Mouse (Mus musculus): ENCODE measurements around the gene Cldn10. TPM values are rescaled to one million over a fixed set of nuclear protein-coding genes. Genes with fewer than 3 reads are reported as not detected.

Gene Cldn10
- polyA plus RNA-seq, 1 experiment from 2014 or later = 0.70 TPM

- H3K9me3 ChIP-seq = no peaks in the 10 kb centered on the region
- WGBS = 26% methylated on average over 4 of the region's 4 CpGs
- no peaks in the 10 kb centered on the region for H3K36me3 ChIP-seq
- no peak overlapping the region for H3K4me3 ChIP-seq
- 0 out of 2 replicates have a peak, but pooled peaks cover 17% of the 10 kb centered on the region for H3K27me3 ChIP-seq (ENCODE audit: insufficient read depth, poor library complexity, severe bottlenecking)
- H3K4me1 ChIP-seq = no peaks in the 10 kb centered on the region
- H3K27ac ChIP-seq = no peak overlapping the region
- no peak for DNase-seq (ENCODE audit: low spot score)
Observed at GRCm38 (mm10) chr14:118816503-118816902, 28.8 kb downstream of the Cldn10 start.

GRCm38 (mm10) chr14:118820111-118820510, 32.4 kb downstream of the Cldn10 start:
- Histone ChIP-seq H3K4me1 (no peaks in the 10 kb centered on the region), H3K9me3 (no peaks in the 10 kb centered on the region), H3K36me3 (no peaks in the 10 kb centered on the region), H3K27ac (no peak overlapping the region), H3K4me3 (no peak overlapping the region), H3K27me3 (ENCODE audit: insufficient read depth, poor library complexity, severe bottlenecking) (0 out of 2 replicates have a peak, but pooled peaks cover 5% of the 10 kb centered on the region)
- 14% methylated on average over 8 of the region's 8 CpGs for WGBS
- no peak for DNase-seq (ENCODE audit: low spot score)

- no peaks in the 10 kb centered on the region for H3K9me3 ChIP-seq
- WGBS = 91% methylated on average over 4 of the region's 4 CpGs
- H3K4me3 ChIP-seq = no peak overlapping the region
- H3K27me3 ChIP-seq (ENCODE audit: insufficient read depth, poor library complexity, severe bottlenecking) = no peaks in the 10 kb centered on the region
- H3K4me1 ChIP-seq = no peaks in the 10 kb centered on the region
- H3K36me3 ChIP-seq = no peaks in the 10 kb centered on the region
- DNase-seq (ENCODE audit: low spot score) = no peak
- no peak overlapping the region for H3K27ac ChIP-seq
Observed at GRCm38 (mm10) chr14:118822816-118823215, 35.1 kb downstream of the Cldn10 start.

DNA sequence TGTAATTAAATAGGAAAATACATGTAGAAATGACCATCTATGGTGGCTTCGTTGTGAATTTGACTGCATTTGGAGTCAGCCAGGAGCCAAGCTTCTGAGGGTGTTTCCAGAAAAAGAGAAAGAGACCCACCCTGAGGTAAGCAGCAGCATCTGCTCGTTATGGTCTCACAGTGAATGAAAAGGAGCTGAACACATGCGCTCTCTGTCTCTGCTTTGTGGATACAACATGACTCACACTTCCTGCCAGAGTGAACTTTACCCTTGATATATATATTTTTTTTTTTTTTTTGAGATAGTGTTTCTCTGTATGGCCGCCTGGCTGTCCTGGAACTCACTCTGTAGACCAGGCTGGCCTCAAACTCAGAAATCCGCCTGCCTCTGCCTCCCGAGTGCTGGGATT, 35.6 kb downstream of the Cldn10 start:
- H3K27ac ChIP-seq = no peak overlapping the region
- H3K9me3 ChIP-seq = no peaks in the 10 kb centered on the region
- H3K36me3 ChIP-seq = no peaks in the 10 kb centered on the region
- no peaks in the 10 kb centered on the region for H3K27me3 ChIP-seq (ENCODE audit: insufficient read depth, poor library complexity, severe bottlenecking)
- H3K4me1 ChIP-seq = no peaks in the 10 kb centered on the region
- 74% methylated on average over 6 of the region's 6 CpGs for WGBS
- H3K4me3 ChIP-seq = no peak overlapping the region
- no peak for DNase-seq (ENCODE audit: low spot score)

DNA sequence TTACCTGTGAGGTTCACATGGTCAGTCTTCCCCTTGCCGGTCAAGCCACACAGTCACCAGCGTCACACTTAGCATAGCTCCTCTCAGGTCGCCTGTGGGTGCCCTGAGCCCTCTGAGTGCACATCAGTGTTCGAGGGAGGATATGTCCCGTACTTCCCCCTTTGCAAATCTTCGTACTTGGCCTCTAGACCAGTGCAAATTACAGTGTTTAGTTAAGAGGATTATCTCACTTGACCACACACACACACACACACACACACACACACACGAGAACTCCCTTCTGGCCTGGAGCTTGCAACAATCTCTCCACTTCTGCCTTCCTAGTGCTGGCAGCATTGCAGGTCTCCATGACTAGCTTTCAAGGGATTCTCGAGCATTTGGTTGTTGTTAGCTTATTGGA, 38.6 kb downstream of the Cldn10 start:
- no peaks in the 10 kb centered on the region for H3K9me3 ChIP-seq
- H3K27ac ChIP-seq = no peak overlapping the region
- no peak for DNase-seq (ENCODE audit: low spot score)
- no peaks in the 10 kb centered on the region for H3K36me3 ChIP-seq
- no peaks in the 10 kb centered on the region for H3K4me1 ChIP-seq
- no peak overlapping the region for H3K4me3 ChIP-seq
- WGBS = 76% methylated on average over 8 of the region's 8 CpGs
- no peaks in the 10 kb centered on the region for H3K27me3 ChIP-seq (ENCODE audit: insufficient read depth, poor library complexity, severe bottlenecking)

DNA sequence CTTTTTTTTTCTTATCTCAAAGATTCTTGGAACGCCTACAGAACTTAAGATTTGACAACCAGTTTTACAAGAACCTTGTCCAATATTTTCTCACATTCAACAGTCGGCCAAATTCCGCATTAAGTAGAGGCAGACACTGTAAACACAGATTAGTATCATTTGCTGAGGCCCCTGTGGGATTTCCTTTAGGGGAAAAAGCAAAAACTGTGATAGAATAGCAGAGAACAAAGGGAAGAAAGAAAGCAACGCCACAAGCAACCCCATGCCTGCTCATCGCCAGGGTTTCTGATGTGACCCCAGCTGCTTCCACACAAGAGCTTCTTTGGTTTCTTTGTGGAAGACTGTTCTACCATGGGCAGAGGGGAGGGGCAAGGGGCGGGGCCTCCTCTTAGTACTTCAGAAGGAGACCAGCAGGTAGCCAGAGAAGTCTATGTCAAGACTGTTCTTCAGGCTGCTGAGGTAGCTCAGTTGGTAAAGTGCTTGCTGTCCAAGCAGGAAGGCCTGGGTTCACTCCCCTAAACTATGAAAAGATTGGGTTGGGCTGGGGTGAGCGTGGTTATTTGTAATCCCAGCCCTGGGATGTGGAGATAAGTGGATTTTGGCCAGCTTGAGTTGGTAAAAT, 39.7 kb downstream of the Cldn10 start:
- Histone ChIP-seq H3K27ac (no peak overlapping the region), H3K27me3 (ENCODE audit: insufficient read depth, poor library complexity, severe bottlenecking) (no peaks in the 10 kb centered on the region), H3K36me3 (no peaks in the 10 kb centered on the region), H3K4me3 (no peak overlapping the region), H3K9me3 (no peaks in the 10 kb centered on the region), H3K4me1 (no peaks in the 10 kb centered on the region)
- 51% methylated on average over 7 of the region's 7 CpGs for WGBS
- DNase-seq (ENCODE audit: low spot score) = no peak

DNA sequence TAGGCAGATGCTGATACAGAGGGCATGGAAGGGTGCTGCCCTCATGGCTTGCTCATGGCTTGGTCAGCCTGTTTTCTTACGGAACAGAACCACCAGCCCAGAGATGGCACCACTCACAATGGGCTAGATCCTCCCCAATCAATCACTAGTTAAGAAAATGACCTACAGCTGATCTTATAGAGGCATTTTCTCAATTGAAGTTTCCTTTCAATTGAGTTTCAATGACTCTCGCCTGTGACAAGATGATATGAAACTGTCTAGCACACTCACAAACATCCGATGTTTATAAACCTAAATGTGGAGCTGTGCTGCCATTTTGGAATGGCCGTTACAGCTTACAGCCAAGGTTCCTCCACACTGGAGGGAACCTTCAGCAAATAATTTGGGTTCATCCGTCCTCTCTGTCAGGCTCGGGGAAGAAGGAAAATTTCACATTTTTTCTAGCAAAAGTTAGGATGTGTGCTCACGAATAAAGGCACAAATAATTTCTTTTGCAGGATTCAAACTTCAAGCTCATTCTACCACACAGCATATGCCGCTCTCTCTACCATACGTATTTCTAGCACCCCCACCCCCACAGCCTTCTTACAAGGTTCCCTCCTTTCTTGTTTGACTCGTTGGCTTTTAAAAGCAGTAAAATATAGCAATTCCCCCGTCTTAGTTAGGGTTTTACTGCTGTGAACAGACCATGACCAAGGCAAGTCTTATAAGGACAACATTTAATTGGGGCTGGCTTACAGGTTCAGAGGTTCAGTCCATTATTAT, 41.8 kb downstream of the Cldn10 start:
- no peaks in the 10 kb centered on the region for H3K36me3 ChIP-seq
- 84% methylated on average over 11 of the region's 11 CpGs for whole genome bisulfite sequencing
- DNase-seq (ENCODE audit: low spot score) = no peak
- H3K27me3 ChIP-seq (ENCODE audit: insufficient read depth, poor library complexity, severe bottlenecking) = no peaks in the 10 kb centered on the region
- H3K4me3 ChIP-seq = no peak overlapping the region
- peaks cover 3% of the 10 kb centered on the region; the same call in 1 of the 2 replicates for H3K4me1 ChIP-seq
- H3K9me3 ChIP-seq = no peaks in the 10 kb centered on the region
- no peak overlapping the region for H3K27ac ChIP-seq

DNA sequence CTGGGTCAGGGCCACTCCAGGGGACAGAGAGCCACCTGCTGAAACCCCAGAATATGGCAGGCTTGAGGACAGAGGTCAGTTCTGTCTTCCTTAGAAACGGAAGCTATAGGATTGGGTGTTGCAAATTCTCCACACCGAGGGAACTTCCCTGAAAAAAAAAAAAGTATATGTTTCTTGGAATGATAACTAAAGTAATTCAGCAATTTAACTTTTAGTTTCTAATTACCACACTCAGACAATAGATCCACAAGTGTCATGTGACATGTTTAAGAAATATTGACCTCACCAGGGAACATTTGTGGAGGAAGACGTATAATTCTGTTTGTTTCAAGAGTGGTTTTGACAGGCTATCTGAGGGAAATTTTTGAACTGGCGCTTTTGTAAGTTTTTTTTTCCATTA, 43.9 kb downstream of the Cldn10 start:
- WGBS = 73% methylated on average over 4 of the region's 4 CpGs
- Histone ChIP-seq H3K4me3 (no peak overlapping the region), H3K27ac (no peak overlapping the region), H3K27me3 (ENCODE audit: insufficient read depth, poor library complexity, severe bottlenecking) (no peaks in the 10 kb centered on the region), H3K9me3 (no peaks in the 10 kb centered on the region), H3K4me1 (peaks cover 4% of the 10 kb centered on the region; the same call in 1 of the 2 replicates), H3K36me3 (no peaks in the 10 kb centered on the region)
- DNase-seq (ENCODE audit: low spot score) = no peak

DNA sequence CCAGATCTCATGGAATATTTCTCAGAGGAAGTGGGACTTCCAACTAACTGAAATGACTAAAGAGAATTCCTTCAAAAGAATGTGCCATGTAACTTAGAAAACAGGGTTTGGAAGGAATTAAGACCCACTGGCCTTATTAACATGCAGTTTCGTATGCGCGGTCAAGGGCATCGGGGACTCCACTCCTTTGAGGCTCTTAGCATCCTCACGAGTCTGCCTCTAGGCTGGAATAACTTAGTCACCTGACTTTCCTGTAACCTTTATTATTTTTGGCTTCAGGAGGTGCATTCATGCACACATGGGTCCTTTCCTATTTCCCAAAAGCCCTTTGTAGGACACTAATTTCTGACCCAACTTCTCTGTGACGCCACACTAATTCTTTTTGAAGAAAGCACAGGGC, 45.5 kb downstream of the Cldn10 start:
- 83% methylated on average over 6 of the region's 6 CpGs for WGBS

DNA sequence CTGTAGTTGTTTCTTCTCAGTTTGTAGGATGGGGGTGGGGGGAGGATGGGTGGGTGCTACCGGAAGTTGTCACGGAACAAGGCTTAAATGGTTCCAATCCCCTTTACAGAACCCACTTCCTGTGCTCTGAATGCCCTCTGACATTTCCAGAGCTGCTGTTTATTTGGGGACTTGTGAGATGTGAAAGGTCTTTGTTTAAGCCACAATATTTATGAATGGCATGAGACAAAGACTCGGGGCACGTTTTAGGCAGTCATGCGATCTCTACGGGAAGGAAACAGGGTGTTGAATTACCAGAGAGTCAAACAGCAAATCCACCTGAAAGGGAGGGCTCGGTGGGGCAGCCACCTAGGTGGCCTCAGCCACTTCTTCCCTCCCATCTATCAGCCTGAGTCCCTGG, 46.6 kb downstream of the Cldn10 start:
- H3K4me3 ChIP-seq = no peak overlapping the region
- no peaks in the 10 kb centered on the region for H3K27me3 ChIP-seq (ENCODE audit: insufficient read depth, poor library complexity, severe bottlenecking)
- no peak for DNase-seq (ENCODE audit: low spot score)
- 27% methylated on average over 7 of the region's 7 CpGs for WGBS
- peaks cover 4% of the 10 kb centered on the region; the same call in 1 of the 2 replicates for H3K4me1 ChIP-seq
- no peak overlapping the region for H3K27ac ChIP-seq
- no peaks in the 10 kb centered on the region for H3K36me3 ChIP-seq
- no peaks in the 10 kb centered on the region for H3K9me3 ChIP-seq

More for the DNA sequence above, 45.5 kb downstream of the Cldn10 start:
- no peak for DNase-seq (ENCODE audit: low spot score)
- H3K9me3 ChIP-seq = no peaks in the 10 kb centered on the region
- no peak overlapping the region for H3K27ac ChIP-seq
- H3K4me3 ChIP-seq = no peak overlapping the region
- H3K36me3 ChIP-seq = no peaks in the 10 kb centered on the region
- no peaks in the 10 kb centered on the region for H3K27me3 ChIP-seq (ENCODE audit: insufficient read depth, poor library complexity, severe bottlenecking)
- H3K4me1 ChIP-seq = peaks cover 4% of the 10 kb centered on the region; the same call in 1 of the 2 replicates

- H3K27me3 ChIP-seq (ENCODE audit: insufficient read depth, poor library complexity, severe bottlenecking) = no peaks in the 10 kb centered on the region
- DNase-seq (ENCODE audit: low spot score) = no peak
- no peaks in the 10 kb centered on the region for H3K36me3 ChIP-seq
- no peak overlapping the region for H3K4me3 ChIP-seq
- H3K4me1 ChIP-seq = peaks cover 4% of the 10 kb centered on the region; the same call in 1 of the 2 replicates
- no peak overlapping the region for H3K27ac ChIP-seq
- 80% methylated on average over 11 of the region's 11 CpGs for WGBS
- H3K9me3 ChIP-seq = no peaks in the 10 kb centered on the region
Observed at GRCm38 (mm10) chr14:118836145-118836544, 48.4 kb downstream of the Cldn10 start.

GRCm38 (mm10) chr14:118836754-118837153, 49.0 kb downstream of the Cldn10 start:
- Histone ChIP-seq H3K9me3 (no peaks in the 10 kb centered on the region), H3K36me3 (no peaks in the 10 kb centered on the region), H3K27me3 (ENCODE audit: insufficient read depth, poor library complexity, severe bottlenecking) (no peaks in the 10 kb centered on the region), H3K4me3 (no peak overlapping the region), H3K4me1 (peaks cover 4% of the 10 kb centered on the region; the same call in 1 of the 2 replicates), H3K27ac (no peak overlapping the region)
- 72% methylated on average over 7 of the region's 7 CpGs for WGBS
- no peak for DNase-seq (ENCODE audit: low spot score)

- H3K4me3 ChIP-seq = no peak overlapping the region
- WGBS = 69% methylated on average over 8 of the region's 8 CpGs
Observed at GRCm38 (mm10) chr14:118838556-118839120, 50.9 kb downstream of the Cldn10 start.

More at GRCm38 (mm10) chr14:118838556-118839120, 50.9 kb downstream of the Cldn10 start:
- Histone ChIP-seq H3K9me3 (no peaks in the 10 kb centered on the region), H3K27ac (no peak overlapping the region), H3K4me1 (peaks cover 4% of the 10 kb centered on the region; the same call in 1 of the 2 replicates), H3K36me3 (no peaks in the 10 kb centered on the region), H3K27me3 (ENCODE audit: insufficient read depth, poor library complexity, severe bottlenecking) (no peaks in the 10 kb centered on the region)
- DNase-seq (ENCODE audit: low spot score) = no peak
